Mouse (Mus musculus) lung, postnatal 36 days (tissue): ENCODE measurements around the gene Rflnb.

ENCODE experiments used
- DNase-seq: peaks from one replicate; pipeline ENCODE4 v3.0.0; 2022; ENCODE audit warnings: mixed read lengths

The Rflnb gene

GRCm38 (mm10) chr11:75984581-75984980 lies 43.0 kb downstream of the Rflnb start:
- DNase-seq: no peak

- DNase-seq: no peak
Observed at GRCm38 (mm10) chr11:75983194-75983593, 44.4 kb downstream of the Rflnb start.

- DNase-seq: no peak
Observed at GRCm38 (mm10) chr11:75980413-75980812, 47.2 kb downstream of the Rflnb start.

DNA sequence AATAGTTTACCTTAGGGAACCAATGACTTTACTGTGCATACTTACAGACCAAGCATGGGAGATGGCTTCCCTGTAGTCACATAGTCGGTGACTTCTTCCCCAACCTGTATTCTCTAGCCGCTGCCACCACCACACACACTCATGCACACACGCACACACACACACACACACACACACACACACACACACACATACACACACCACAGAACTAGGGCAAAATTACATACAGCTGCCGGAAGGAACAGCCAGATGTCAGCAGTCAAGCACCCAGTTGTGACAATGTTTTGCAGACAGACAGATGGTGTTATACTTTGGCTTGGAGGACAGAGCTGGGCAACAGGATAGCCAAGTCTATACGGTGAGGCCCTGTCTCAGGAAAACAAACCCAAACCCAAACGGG lies 49.5 kb downstream of the Rflnb start:
- DNase-seq: no peak

DNA sequence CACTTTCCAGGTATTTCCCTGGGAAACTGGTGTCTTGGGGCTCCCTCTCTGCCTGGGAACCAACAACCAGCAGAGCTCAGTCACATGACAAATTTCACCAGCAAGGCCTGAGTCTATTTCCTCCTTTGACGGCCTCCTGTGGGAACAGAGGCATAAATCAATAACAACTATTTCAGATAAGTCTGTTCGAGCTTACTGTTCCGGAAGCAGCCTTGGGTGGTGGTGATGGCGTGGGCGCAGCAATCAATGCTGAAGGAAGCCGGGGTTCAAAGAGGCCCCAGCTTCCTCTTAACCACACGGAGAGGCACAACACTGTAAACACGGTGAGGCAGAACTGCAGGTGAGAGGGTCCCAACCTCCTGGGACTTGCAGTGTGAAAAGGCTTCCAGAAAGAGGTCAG lies 50.8 kb downstream of the Rflnb start:
- peak; percentile 67 for DNase-seq

DNA sequence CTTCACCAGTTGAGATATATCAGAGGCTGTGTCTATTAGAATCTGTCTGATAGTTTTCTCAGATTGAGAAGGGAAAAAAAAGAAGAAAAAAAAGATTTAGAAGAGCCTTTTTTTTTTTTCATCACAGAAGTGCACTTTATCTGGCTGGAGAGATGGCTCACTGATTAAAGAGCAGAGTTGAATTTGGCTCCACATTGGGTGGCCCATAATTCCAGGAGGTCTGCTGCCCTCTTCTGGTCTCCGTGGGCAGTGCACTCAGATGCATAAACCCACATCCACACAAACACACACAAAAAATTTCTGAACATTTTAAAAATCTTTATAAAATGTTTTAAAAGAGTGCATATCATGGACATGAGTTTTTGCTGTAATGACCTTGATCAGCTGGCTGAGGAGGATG lies 53.6 kb downstream of the Rflnb start:
- peak; percentile 24 for DNase-seq

DNA sequence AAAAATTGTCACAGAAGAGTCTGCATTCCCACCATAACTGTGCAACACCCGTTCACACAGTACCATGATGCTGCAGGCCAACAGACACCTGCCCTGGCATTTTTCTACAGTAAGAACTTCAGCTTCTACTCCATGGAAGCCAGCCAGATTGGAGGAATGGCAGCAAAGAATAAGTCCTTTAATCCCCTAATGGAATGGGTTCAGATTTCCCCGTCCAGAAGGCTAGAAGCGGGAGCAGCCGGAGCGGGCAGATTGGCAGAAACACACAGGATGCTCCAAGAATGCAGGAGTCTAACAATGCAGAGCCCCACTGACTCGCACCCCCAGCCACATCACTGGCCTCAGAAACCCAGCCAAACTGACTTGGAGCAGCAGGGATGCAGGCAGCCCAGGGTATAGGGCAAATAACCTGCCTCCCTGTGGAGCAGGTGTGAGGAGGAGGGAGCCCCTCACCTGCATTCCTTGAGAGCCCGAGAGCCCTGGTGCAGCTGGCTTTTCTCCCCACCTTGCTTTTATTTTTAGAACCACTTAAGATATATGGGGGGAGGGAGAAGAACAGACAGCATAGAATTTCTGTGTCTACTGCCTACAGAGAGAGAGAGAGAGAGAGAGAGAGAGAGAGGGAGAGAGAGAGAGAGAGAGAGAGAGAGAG lies 54.5 kb downstream of the Rflnb start:
- DNase-seq: no peak

- DNase-seq: no peak
Observed at GRCm38 (mm10) chr11:75972188-75972587, 55.4 kb downstream of the Rflnb start.

DNA sequence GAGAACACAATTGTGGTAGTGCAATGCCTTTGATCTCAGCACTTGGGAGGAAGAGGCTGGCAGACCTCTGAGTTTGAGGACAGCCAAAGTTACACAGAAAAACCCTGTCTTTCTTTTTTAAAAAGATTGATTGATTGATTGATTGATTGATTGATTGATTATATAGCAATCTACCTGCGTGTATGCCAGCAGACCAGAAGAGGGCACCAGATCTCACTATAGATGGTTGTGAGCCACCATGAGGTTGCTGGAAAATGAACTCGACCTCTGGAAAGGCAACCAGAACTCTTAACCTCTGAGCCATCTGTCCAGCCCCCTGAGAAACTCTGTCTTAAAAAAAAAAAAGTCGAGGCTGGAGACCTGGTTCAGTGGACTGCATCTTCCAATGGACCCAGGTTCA lies 57.0 kb downstream of the Rflnb start:
- DNase-seq: no peak
